Mouse (Mus musculus) urinary bladder, adult 18-20 months (tissue): ENCODE measurements at regions not wholly inside any gene's neighbourhood (a gene's known extent, or its start where the extent isn't known, plus 50 kb on each side); places are given as distances from the start of the nearest gene placed in this dataset.

Experiments
- DNase-seq, 2 experiments: peaks; one replicate each; pipeline ENCODE4 v3.0.0; 2022; ENCODE audit warnings: low spot score in 2 of 2, mixed read lengths in 2 of 2

DNA sequence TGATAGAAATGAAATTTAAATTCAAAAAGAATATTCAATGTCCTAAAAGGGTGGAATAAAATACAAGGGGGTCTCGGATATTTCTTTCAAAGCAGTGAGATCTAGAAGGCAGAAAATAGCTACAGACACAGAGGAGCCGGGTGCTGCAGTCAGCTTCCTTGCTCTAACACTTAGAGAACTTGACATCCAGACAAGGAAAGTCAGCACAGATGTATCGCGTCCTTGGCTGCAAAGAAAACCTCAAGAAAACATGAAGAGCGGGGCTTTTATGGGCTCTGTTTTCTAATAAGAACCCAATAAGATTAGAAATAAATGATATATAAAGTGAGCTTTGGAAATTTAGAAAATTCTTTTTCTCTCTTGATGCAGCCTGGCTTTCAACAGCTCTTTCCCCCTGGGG lies 53.1 kb upstream of the Glis3 start:
- no peak for DNase-seq

DNA sequence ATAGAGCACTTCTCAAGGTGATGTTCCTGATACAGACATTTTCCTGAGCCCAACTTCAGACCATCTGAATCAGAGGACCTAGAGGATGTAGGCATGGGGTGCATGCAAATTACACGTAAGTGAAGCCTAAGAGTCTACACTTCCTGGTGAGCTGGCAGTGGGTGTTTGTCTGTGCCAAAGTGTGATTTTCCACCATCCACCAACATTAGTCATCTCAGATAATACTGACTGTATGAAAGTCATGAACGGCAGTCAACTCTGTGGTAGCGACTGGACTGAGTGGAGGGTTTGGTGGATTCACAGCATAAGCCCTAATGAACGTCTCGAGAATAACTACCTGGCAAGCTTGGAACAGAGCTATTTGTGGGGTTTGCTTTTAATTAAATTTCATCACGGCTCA lies 53.9 kb upstream of the Glis3 start:
- DNase-seq, result no peak

DNA sequence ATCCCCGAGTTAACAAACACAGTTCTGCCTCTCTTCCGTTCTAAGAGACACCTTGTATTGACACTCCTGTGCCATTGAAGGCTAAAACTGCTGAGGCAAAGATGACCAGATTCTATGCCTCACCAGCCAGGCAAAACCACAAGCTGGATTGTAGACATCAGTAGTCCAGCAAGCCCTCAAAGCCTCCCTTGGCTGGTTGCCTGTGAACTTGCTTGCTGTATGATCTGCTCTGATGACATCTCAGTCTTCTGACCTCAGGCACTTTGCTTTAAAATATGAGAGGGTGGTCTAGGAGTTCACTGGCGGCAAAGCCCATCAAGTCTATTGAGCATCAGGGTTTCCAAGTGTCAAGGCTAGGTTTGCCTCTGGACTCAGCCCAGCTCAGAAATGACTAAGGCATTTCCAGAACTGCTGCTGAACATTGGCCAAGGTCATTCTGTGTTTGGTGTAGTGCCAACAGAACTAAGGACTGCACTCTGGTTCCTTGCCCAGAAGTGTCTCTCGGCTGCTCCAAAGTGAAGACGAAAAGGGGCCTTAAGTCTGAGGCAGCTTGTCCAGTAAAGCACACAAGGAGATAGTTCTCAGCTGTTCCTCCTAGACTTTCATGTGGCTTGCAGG lies 63.4 kb upstream of the Glis3 start:
- DNase-seq, result peak in 1 of 2 experiments; percentile 41

DNA sequence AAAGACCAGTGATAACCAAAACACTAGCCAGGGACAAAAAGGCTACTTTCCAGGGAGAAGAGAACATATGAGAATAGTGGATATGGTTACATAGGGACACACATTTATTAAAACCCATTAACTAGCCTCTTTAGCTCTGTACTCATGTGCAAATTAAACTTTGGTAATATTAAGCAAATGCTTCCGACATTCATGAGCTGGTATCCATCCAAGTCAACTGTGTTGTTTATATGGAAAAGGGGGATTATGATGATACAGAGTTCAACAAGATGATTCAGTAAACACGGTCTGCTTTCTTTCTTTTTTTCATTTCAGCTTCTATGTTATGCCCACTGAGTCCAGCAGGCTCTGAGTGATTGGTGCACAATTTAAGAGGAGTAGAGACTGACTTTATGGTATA lies 65.2 kb upstream of the Glis3 start:
- DNase-seq, result no peak

DNA sequence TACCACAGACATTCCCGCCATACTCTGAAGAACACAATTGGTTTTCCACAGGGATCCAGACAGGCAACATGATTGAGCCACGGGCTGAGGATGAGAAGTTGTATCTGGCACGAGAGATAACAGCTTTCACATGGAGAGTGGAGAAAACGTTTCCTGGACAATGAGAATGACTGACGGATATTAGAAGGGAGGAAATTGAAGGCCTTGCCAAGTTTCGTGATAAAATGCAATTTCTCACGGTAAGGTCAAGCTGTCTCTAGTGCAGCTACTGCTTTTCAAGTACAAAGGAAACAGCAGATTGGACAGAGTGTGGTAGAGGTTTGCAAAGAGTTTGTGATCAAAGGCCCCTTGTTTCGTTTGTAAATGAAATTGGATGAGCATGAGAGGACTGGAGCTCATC lies 65.7 kb upstream of the Glis3 start:
- DNase-seq, result no peak

DNA sequence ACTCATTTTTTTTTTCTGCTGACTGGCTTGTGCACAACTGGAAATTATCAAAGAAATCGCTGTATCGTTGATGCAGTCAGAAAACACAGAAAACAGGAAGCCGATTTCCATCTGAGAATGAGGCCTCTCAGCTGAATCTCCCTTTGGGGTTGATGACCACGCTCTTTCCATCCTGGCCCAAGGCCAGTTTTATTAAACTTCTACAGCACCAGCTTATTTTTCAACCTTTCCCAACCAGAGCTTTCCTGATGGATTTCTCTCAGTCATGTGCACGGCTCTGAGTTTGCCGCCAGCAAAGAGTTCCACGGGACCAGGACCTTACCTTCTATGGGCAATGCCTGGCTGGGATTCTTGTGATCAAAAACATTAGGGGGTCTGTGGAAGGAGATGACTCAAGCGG lies 71.2 kb upstream of the Glis3 start:
- no peak for DNase-seq

DNA sequence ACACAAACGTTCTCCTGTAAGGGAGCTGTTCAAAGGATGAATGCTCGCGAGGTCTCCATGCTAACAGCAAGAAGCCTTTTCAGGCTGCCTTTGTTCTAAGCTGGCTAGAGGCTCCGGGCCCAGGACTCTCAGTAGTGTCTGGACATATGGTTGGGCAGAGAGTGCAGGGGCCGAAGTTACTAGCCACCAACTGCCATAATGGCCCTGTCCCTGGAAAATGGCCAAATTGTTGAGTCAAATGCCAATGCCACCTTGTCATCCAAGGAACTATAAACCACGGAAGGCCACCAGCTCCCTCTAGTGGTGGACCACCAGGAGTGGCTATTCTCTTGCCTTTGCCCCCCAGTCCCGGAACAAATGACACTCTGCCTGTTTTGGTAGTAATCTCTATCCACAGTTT lies 76.0 kb upstream of the Slc1a1 start:
- DNase-seq, result peak in 1 of 2 experiments; percentile 10

DNA sequence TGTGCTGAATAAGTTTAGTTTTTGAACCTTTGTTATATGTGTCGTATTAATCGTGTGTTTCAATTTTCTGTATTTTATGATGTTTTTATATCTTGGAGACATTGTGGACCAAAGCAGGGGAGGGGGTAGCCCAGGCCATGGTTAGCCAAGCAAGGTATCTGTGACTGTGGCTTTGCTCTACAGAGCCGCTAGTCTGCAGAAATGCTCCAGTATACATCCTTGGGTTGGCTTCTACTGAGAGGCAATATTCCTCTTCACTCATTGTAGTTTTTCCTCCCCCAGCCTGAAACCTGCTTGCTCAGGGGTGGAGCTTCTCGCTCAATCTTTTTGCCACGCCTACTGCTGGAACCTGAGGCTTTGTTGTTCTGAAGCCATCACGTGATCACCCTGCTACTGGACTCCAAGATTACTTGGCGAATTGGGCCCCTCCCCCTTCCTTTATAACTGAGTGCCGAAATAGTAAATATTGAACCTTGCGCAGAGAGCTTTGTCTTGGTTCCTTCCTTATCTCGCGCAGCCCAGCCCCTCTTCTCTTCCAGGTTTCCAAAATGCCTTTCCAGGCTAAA lies 70.0 kb upstream of the Slc1a1 start:
- no peak for DNase-seq

DNA sequence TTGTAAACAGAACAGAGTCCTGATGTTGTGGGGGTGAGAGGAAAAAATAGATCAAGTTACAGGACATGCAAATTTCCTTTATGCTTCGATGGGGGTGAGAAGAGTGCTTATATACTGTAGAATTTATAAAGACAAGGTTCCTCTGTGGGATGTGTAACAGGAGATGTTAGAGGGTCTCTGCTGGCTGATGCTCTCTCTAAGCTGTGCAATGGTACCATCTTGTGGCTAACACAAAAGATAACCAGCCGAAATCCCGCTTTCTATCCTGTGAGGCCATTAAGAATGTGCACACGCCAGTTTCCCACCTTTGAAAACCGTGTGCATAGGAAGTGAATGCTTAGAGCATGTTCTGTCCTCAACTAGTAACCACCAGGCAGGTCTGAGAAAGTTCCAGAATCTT lies 66.6 kb upstream of the Slc1a1 start:
- no peak for DNase-seq

DNA sequence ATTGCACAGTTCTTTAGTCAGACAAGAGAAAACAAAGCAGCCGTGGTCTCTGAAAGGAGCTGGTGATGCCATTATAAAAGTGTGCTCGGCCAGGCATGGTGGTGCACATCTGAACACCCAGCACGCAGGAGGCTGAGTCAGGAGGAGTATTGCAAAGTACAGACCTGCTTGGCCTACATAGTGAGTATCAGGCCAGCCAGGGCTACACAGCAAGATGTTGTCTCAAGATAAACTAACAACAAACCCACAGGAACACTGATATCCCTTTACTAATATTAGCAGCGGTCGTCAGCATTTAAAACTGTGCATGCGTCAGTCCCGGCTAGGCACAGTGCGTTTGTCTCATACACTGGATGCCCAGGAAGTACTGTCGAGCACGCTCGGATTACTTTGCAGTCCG lies 64.4 kb upstream of the Slc1a1 start:
- DNase-seq, result no peak

DNA sequence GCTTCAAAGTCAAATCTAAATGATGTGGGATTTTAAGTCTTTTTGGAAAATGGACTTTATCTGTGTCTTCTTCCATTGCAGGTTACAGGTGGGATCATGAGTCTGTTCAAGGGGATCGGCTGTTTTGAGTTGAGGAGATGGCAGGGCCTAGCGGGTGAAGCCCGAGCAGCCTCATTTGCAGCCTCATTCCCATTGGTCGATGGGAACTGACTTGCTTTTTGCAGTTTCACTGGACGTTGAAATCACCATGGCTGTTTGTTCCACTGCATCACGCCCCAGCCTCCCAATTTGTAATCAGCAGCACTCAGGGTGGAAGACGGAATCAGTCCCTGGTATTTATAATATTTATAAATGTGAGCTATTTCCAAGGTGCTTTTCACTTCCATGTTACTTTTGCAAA lies 63.0 kb upstream of the Slc1a1 start:
- no peak for DNase-seq

DNA sequence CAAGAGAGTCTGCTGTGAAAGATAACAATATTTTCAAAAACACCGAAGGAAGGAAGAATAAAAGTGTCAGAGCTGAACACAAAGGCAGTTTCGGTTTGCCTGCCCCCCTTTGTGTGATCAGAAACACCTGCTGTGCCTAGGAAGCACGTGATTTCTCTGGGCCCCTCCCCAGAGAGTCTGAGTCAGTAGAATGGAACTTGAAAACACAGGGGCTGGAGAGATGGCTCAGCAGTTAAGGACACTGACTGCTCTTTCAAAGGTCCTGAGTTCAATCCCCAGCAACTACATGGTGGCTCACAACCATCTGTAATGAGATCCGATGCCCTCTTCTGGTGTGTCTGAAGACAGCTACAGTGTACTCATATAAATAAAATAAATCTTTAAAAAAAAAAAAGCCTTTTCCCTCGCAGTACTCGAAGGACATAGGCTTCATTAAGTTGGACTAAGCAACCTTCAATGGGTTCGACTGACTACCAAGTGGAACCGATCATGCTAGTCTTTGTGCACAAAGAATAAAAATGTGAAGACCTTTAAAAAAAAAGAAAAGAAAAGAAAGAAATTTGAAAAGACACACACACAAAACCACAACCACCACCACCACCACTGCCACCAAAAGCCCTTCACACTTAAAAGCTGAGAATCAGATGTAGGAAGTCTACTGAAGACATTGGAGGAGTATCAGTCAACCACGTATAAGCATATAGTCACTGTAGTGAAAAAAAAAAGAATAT lies 61.8 kb upstream of the Slc1a1 start:
- DNase-seq, result no peak

DNA sequence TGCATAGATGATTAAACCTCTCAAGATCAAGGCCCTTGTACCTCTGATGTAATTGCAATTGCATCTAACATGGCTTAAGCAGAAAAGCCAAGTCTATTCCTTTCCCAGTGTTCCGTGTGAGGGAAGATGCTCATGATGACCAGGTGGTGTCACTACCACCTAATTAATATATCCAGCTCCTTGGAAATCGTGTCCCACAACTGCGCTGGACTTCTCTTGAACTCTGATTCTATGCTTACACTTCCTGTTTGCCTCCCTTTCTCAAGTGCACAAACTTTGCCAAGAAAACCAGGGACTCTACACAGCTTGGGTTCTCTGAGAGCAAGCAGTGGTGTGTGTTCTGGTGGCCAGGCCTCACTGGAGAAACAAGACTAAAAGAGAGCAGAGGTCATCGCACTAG lies 58.0 kb upstream of the Slc1a1 start:
- DNase-seq, result no peak

DNA sequence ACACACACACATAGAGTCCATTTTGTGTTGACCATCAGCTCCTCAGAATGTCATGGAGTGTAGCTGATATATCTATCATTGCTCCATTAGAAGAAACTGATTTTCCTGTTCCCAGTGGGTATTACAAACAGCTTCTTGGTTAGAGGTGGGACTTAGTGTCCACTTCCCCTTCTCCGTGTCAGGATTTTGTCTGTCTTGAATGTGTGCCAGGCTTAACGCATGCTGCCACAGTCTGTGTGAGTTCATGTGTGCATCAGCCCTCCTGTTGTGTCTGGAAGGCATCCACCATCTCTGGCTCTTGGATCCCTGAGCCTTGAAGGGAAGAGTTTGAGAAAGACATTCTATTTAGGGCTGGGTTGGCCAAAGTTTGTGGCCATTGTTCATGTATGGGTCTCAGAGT lies 57.2 kb upstream of the Slc1a1 start:
- no peak for DNase-seq

DNA sequence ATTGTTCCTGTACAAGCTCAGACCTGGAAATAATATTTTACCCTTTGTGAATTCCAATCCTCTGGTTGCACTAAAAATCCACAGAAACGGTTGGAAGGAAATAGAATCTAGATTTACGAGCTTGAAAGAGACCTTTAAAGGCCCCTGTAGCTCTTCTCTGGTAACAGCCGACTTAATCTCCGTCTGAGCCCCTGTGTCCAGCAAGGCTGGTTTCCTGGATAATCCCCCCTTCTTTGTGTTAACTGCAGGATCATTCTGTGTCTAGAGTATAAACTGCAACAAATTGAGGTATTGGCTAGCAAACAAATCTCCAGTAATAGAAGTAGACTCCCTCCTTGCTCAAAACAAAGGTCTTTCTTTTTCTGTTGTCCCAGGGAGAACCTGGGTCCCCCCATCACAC lies 56.5 kb upstream of the Slc1a1 start:
- no peak for DNase-seq

DNA sequence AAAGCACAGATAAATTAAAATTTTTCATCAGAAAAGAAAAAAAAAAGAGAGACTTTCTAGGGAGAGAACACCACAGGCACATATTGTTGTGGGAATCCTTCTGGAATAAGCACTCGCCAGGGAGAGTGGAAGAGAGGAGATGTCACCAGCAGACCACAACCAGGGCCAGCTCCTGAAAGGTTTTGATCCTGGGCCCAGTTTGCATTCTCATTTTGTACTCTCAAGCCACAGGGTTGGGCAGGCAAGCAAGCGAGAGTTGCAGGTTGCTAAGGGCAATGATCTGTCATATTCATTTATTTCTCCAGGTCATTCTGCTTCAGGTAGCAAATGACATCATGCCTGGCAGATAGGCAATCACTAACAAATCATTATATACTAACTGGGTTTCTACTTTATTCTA lies 52.9 kb upstream of the Slc1a1 start:
- DNase-seq, result no peak
